Mouse (Mus musculus): ENCODE measurements around the gene Islr. TPM values are rescaled to one million over a fixed set of nuclear protein-coding genes. Genes with fewer than 3 reads are reported as not detected.

Islr gene
- total and polyA plus RNA-seq, 2 experiments from 2014 or later, result 32.5 to 68.8 TPM

DNA sequence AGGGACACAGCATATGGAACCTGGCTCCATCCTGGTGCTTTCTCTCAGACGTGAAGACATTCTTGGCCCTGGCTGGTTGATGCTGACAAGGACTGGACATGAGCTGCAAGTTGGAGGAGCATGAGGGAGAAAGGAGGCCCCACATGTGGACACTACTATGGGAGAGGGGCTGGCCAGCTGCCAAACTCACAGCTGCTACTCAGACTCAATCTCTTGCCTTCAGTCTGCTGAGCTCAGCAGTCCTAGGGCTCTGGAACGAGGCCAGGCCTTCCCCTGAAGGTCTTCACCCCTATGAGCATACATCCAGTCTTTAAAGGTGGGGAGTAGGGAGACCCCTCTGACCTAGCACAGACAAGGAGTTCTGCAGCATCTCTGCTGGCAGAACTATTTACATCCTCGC, 48.7 kb downstream of the Islr start:
- Histone ChIP-seq H3K4me2 (ENCODE audit: low read depth, low read length, poor library complexity, severe bottlenecking) (no peak overlapping the region), H3K9ac (replicated peaks; ENCODE audit: low read length, poor library complexity, severe bottlenecking) (no peak overlapping the region), H3K36me3 (ENCODE audit: insufficient read depth, low read length) (no peaks in the 10 kb centered on the region), H3K9me3 (ENCODE audit: low read length) (no peaks in the 10 kb centered on the region), H3K4me1 (ENCODE audit: insufficient read depth, low read length) (no peaks in the 10 kb centered on the region; the same call in 1 of the 2 replicates), H3K4me3 (ENCODE audit: low read depth, low read length) (no peak overlapping the region), H3K27me3 (ENCODE audit: insufficient read depth, low read length) (no peaks in the 10 kb centered on the region), H3K27ac (ENCODE audit: low read depth, low read length) (no peak overlapping the region)
- WGBS, result 56% methylated on average over 3 of the region's 3 CpGs
- no peak for TF ChIP-seq CTCF (IDR thresholded peaks at IDR 0.05)
- DNase-seq (ENCODE audit: low spot score) (peak; percentile 78), ATAC-seq (ENCODE audit: low FRiP score) (no peak)

- TF ChIP-seq CTCF (IDR thresholded peaks at IDR 0.05), result no peak
- peak; percentile 13; the same call in 1 of the 2 replicates for ATAC-seq (ENCODE audit: low FRiP score)
Measured at GRCm38 (mm10) chr9:58153095-58153494, 51.0 kb downstream of the Islr start.

DNA sequence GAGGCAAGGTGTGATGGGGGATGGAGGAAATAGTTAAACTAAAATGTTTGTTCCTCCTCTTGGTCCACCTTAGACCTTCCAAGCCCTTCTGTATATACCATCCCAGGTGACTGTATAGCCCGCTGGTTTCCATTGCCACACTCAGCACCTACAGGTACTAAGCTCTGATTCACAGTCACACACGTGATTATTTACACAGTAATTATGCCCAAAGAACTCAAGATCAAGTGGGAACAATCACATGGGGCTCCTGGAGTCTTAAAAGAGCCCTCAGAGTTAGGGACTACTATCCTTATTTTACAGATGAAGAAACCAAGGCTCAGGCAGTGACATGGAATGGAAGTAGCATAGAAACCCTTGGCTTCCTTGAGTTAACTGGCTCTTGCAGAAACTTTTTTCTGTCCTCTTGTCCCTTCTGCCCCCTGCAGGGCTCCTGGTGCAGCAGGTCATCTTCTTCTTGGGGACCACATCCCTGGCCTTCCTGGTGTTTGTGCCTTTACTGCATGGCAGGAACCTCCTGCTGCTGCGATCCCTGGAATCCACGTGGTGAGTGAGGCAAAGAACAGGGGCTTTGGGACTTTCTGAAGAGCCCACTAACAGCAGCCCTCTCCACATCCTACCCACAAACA, 53.3 kb downstream of the Islr start:
- Histone ChIP-seq H3K9me3 (ENCODE audit: low read length) (no peaks in the 10 kb centered on the region), H3K36me3 (ENCODE audit: insufficient read depth, low read length) (no peaks in the 10 kb centered on the region), H3K4me2 (ENCODE audit: low read depth, low read length, poor library complexity, severe bottlenecking) (no peak overlapping the region), H3K4me1 (ENCODE audit: insufficient read depth, low read length) (no peaks in the 10 kb centered on the region), H3K27ac (ENCODE audit: low read depth, low read length) (no peak overlapping the region), H3K4me3 (ENCODE audit: low read depth, low read length) (no peak overlapping the region), H3K27me3 (ENCODE audit: insufficient read depth, low read length) (no peaks in the 10 kb centered on the region), H3K9ac (replicated peaks; ENCODE audit: low read length, poor library complexity, severe bottlenecking) (no peak overlapping the region)
- ATAC-seq (ENCODE audit: low FRiP score), result no peak
- no peak for DNase-seq (ENCODE audit: low spot score)
- 71% methylated on average over 4 of the region's 4 CpGs for WGBS
- no peak; the same call in 1 of the 2 replicates for TF ChIP-seq CTCF (IDR thresholded peaks at IDR 0.05)

More at GRCm38 (mm10) chr9:58153095-58153494, 51.0 kb downstream of the Islr start:
- no peak overlapping the region for H3K4me2 ChIP-seq (ENCODE audit: low read depth, low read length, poor library complexity, severe bottlenecking)
- DNase-seq (ENCODE audit: low spot score), result no peak
- no peaks in the 10 kb centered on the region; the same call in 1 of the 2 replicates for H3K4me1 ChIP-seq (ENCODE audit: insufficient read depth, low read length)
- no peak overlapping the region for H3K4me3 ChIP-seq (ENCODE audit: low read depth, low read length)
- no peaks in the 10 kb centered on the region for H3K27me3 ChIP-seq (ENCODE audit: insufficient read depth, low read length)
- no peak overlapping the region for H3K27ac ChIP-seq (ENCODE audit: low read depth, low read length)
- no peak overlapping the region for H3K9ac ChIP-seq (replicated peaks; ENCODE audit: low read length, poor library complexity, severe bottlenecking)
- no peaks in the 10 kb centered on the region for H3K9me3 ChIP-seq (ENCODE audit: low read length)
- H3K36me3 ChIP-seq (ENCODE audit: insufficient read depth, low read length), result no peaks in the 10 kb centered on the region
- 63% methylated on average over 3 of the region's 3 CpGs for WGBS

DNA sequence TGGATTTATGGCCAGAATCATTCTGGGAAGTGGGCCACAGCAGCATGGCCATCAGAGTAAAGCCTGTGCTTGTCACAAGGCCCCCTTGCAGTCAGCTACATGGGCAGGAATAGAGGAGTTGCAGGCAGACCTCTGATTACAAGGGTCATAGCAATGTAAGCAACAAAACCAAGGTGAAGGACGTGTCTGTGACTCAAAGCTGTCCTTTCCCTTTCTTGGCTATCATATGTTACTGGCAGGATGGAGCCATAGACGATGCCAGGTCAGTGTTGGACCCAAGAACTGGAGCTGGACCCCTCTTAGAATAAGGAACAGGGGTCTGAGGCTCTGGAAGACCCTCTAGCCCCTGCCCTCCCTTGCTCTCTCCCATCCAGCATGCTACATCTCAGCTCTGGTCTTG, 55.3 kb downstream of the Islr start:
- Histone ChIP-seq H3K4me2 (ENCODE audit: low read depth, low read length, poor library complexity, severe bottlenecking) (no peak overlapping the region), H3K4me1 (ENCODE audit: insufficient read depth, low read length) (0 out of 2 replicates have a peak, but pooled peaks cover 2% of the 10 kb centered on the region), H3K9ac (replicated peaks; ENCODE audit: low read length, poor library complexity, severe bottlenecking) (no peak overlapping the region), H3K36me3 (ENCODE audit: insufficient read depth, low read length) (no peaks in the 10 kb centered on the region), H3K4me3 (ENCODE audit: low read depth, low read length) (no peak overlapping the region), H3K27ac (ENCODE audit: low read depth, low read length) (no peak overlapping the region), H3K27me3 (ENCODE audit: insufficient read depth, low read length) (no peaks in the 10 kb centered on the region), H3K9me3 (ENCODE audit: low read length) (no peaks in the 10 kb centered on the region)
- DNase-seq (ENCODE audit: low spot score), result no peak
- ATAC-seq (ENCODE audit: low FRiP score), result no peak
- no peak for TF ChIP-seq CTCF (IDR thresholded peaks at IDR 0.05)
- WGBS, result 84% methylated on average over 2 of the region's 2 CpGs

DNA sequence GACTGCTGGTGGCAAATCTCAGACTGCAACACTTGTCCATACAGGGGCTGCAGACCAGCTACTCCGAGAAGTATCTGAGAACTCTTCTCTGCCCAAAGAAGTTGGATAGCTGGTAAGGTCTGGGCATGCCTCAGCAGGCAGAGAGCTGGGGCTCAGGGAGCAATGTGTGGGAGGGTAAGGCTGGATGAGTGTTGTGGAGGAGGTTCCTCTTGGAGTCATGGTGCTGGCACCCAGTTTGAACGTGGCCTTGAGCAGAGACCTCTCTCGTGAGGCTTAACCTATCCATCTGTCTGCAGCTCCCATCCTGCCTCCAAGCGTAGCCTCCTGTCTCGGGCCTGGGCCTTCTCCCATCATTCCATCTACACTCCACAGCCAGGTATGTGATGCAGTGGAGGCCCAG, 58.7 kb downstream of the Islr start:
- Histone ChIP-seq H3K27ac (ENCODE audit: low read depth, low read length) (no peak overlapping the region), H3K9me3 (ENCODE audit: low read length) (no peaks in the 10 kb centered on the region), H3K36me3 (ENCODE audit: insufficient read depth, low read length) (no peaks in the 10 kb centered on the region), H3K4me3 (ENCODE audit: low read depth, low read length) (no peak overlapping the region), H3K9ac (replicated peaks; ENCODE audit: low read length, poor library complexity, severe bottlenecking) (no peak overlapping the region), H3K4me2 (ENCODE audit: low read depth, low read length, poor library complexity, severe bottlenecking) (no peak overlapping the region), H3K4me1 (ENCODE audit: insufficient read depth, low read length) (0 out of 2 replicates have a peak, but pooled peaks cover 2% of the 10 kb centered on the region), H3K27me3 (ENCODE audit: insufficient read depth, low read length) (no peaks in the 10 kb centered on the region)
- TF ChIP-seq CTCF (IDR thresholded peaks at IDR 0.05), result no peak
- WGBS, result 83% methylated on average over 5 of the region's 5 CpGs
- DNase-seq (ENCODE audit: low spot score), result no peak
- no peak for ATAC-seq (ENCODE audit: low FRiP score)

- H3K4me1 ChIP-seq (ENCODE audit: insufficient read depth, low read length), result 0 out of 2 replicates have a peak, but pooled peaks cover 2% of the 10 kb centered on the region
- no peak overlapping the region for H3K4me3 ChIP-seq (ENCODE audit: low read depth, low read length)
- TF ChIP-seq CTCF (IDR thresholded peaks at IDR 0.05), result no peak
- WGBS, result 18% methylated on average over 1 of the region's 1 CpGs
- H3K4me2 ChIP-seq (ENCODE audit: low read depth, low read length, poor library complexity, severe bottlenecking), result no peak overlapping the region
- ATAC-seq (ENCODE audit: low FRiP score) (no peak), DNase-seq (ENCODE audit: low spot score) (no peak)
- no peak overlapping the region for H3K27ac ChIP-seq (ENCODE audit: low read depth, low read length)
- no peaks in the 10 kb centered on the region for H3K9me3 ChIP-seq (ENCODE audit: low read length)
- no peak overlapping the region for H3K9ac ChIP-seq (replicated peaks; ENCODE audit: low read length, poor library complexity, severe bottlenecking)
- H3K36me3 ChIP-seq (ENCODE audit: insufficient read depth, low read length), result no peaks in the 10 kb centered on the region
- no peaks in the 10 kb centered on the region for H3K27me3 ChIP-seq (ENCODE audit: insufficient read depth, low read length)
Measured at GRCm38 (mm10) chr9:58144664-58145063, 59.4 kb downstream of the Islr start.
